Mouse (Mus musculus): ENCODE measurements around the gene Rhox2h. TPM values are rescaled to one million over a fixed set of nuclear protein-coding genes. Genes with fewer than 3 reads are reported as not detected.

Gene Rhox2h
- not detected for total RNA-seq (2023)

DNA sequence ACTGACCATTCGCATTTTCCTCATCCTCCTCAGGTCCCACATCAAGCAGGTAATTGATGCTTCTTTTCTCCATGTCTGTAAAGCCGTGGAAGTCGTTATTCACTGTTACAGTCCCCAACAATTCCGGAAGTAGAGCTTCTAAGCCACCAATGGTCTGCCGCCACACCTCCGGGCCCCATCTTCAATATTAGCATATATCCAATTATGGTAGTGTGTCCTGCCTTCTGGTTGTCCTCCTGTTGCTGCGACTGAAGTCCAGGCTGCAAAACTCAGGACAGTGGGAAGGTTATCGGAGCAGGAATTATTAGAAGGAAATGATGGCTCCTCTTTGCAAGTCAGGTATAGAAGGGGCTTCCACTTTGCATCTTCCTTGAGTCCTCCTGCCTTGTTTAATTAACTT lies at the start of gene Rhox2h:
Rhox2h (minus strand) TSS at position 101 of the 400 bp plus-strand sequence.

DNA sequence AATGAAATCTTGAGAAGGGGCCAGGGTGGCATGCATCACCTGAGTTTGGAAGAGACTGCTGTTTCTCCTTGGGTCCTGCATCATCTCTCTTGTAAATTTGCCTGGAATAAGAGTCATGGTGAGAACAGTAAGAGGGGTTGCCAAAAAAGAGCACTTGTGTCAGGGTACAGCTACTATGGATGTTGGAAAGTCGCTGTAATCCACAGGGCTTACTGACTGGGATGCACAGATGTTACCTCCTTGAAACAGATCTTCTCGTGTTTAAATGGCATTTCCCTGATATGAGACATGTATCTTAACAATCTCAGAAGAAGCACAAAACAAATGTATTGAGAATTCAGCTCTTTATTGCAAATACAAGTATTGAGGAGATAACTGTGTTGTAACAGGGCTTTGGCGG lies 4.4 kb downstream of the Rhox2h start, which contains the start of gene Rhox3h:
Rhox3h (minus strand) TSS at position 101 of the 400 bp plus-strand sequence.

DNA sequence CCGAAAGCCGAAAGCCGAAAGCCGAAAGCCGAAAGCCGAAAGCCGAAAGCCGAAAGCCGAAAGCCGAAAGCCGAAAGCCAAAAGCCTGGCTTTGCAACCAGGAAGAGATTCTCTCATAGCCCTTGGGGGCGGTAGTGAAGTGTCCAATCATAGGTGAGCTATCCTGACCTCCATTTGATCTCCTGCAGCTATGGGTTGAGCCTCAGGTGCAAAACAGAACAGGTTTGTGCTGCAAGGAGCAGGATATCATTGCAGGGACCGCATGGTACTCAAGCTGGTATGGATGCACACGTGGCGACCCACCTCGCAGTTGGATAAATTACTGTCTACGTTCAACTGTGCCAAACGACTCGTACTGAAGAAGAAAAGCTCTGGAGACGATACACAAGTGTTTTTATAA lies 21.9 kb downstream of the Rhox2h start, which contains the start of gene Rhox4g:
Rhox4g (minus strand) TSS at position 101 of the 400 bp plus-strand sequence.

DNA sequence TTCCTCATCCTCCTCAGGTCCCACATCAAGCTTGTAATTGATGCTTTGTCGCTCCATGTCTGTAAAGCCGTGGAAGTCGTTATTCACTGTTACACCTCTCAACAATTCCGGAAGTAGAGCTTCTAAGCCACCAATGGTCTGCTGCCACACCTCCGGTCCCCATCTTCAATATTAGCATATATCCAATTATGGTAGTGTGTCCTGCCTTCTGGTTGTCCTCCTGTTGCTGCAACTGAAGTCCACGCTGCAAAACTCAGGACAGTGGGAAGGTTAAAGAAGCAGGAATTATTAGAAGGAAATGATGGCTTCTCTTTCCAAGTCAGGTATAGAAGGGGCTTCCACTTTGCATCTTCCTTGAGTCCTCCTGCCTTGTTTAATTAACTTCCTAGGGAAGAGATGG lies 29.7 kb downstream of the Rhox2h start, which contains the start of gene Rhox2g:
Rhox2g (minus strand) TSS at position 101 of the 400 bp plus-strand sequence.

DNA sequence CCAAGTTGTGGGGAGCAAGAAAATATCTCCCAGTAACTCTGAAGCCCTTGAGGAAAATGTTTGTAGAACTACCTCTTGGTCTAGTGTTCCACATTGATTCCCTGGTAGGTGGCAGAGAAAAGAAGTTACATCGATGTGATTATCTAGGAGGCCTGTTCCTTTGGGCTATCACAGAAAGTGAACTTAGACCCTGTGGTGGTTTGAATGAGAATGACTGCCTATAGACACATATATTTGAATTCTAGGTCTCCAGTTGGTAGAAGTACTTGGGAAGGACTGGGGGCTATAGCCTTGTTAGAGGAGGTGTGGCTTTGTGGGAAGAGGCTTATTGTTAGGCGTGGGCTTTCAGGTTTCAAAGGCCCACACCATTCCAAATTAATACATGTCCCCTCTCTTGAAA lies 44.6 kb downstream of the Rhox2h start, which contains the start of gene Rhox3g:
Rhox3g (minus strand) TSS at position 101 of the 400 bp plus-strand sequence.

Other genes with a start within 250 kb of the Rhox2h start
- gene Rhox4b, start 240.8 kb downstream of the Rhox2h start, total RNA-seq (2023), result not detected
- gene Rhox2c, start 219.6 kb downstream of the Rhox2h start, total RNA-seq (2023), result not detected
- gene Rhox3c, start 214.7 kb downstream of the Rhox2h start, total RNA-seq (2023), result not detected
- not detected for gene Rhox4c, start 192.9 kb downstream of the Rhox2h start, total RNA-seq (2023)
- not detected for gene Rhox2d, start 179.8 kb downstream of the Rhox2h start, total RNA-seq (2023)
- not detected for gene Rhox4d, start 158.9 kb downstream of the Rhox2h start, total RNA-seq (2023)
- not detected for gene Rhox2e, start 142.8 kb downstream of the Rhox2h start, total RNA-seq (2023)
- gene Rhox3e, start 131.3 kb downstream of the Rhox2h start, total RNA-seq (2023), result not detected
- not detected for gene Rhox4e, start 115.9 kb downstream of the Rhox2h start, total RNA-seq (2023)
- gene Rhox2f, start 101.9 kb downstream of the Rhox2h start, total RNA-seq (2023), result not detected
- not detected for gene Rhox3f, start 92.3 kb downstream of the Rhox2h start, total RNA-seq (2023)
- not detected for gene Rhox4f, start 65.6 kb downstream of the Rhox2h start, total RNA-seq (2023)
- not detected for gene Rhox3g, start 44.7 kb downstream of the Rhox2h start, total RNA-seq (2023)
- not detected for gene Rhox2g, start 29.8 kb downstream of the Rhox2h start, total RNA-seq (2023)
- gene Rhox4g, start 21.9 kb downstream of the Rhox2h start, total RNA-seq (2023), result not detected
- not detected for gene Rhox3h, start 4.5 kb downstream of the Rhox2h start, total RNA-seq (2023)
- gene Rhox5, start 131.6 kb upstream of the Rhox2h start, total RNA-seq (2023), result not detected
- not detected for gene Rhox6, start 153.6 kb upstream of the Rhox2h start, total RNA-seq (2023)
- gene Rhox7a, start 158.4 kb upstream of the Rhox2h start, total RNA-seq (2023), result not detected
- gene Rhox8, start 205.7 kb upstream of the Rhox2h start, total RNA-seq (2023), result not detected
- gene Rhox7b, start 224.0 kb upstream of the Rhox2h start, total RNA-seq (2023), result not detected
- gene Rhox9, start 228.5 kb upstream of the Rhox2h start, total RNA-seq (2023), result not detected

All from B cell, adult 67 days (primary cell).